ENCODE assay signal across 20 mouse cellular contexts in genomic region chr13:60171781-60172180, GRCm38 (mm10). TPM values are rescaled to one million over a fixed set of nuclear protein-coding genes. Genes with fewer than 3 reads are reported as not detected.
DNase-seq lines count a peak whose midpoint lies in the region; ATAC-seq and TF ChIP-seq lines count a peak whose summit lies in the region.
"Had no signal": no experiment of that assay in that cellular context is flagged by ENCODE, and none has a peak within 500 bp of the region (broad histone marks: within the 10 kb centered on the region; RNA-seq: fewer than 3 reads in every experiment).

No protein-coding gene starts in this region.

- no peak for ATAC-seq in hindbrain, postnatal 0 days
- ATAC-seq in midbrain, embryonic 13.5 days, result no peak
- ATAC-seq in midbrain, embryonic 14.5 days (ENCODE audit: low FRiP score, low TSS enrichment), result no peak
- ATAC-seq in hindbrain, embryonic 13.5 days (ENCODE audit: low FRiP score), result no peak
- ATAC-seq: intestine, postnatal 0 days; lung, postnatal 0 days had no signal

- H3K27me3 ChIP-seq in hindbrain, embryonic 10.5 days (ENCODE audit: insufficient read depth, poor library complexity, severe bottlenecking), result peaks cover 41% of the 10 kb centered on the region
- H3K27me3 ChIP-seq in hindbrain, postnatal 0 days (ENCODE audit: insufficient read depth, low read length), result no peaks in the 10 kb centered on the region
- peaks cover 46% of the 10 kb centered on the region for H3K27me3 ChIP-seq in midbrain, embryonic 13.5 days
- peaks cover 9% of the 10 kb centered on the region; the same call in 1 of the 2 replicates for H3K27me3 ChIP-seq in midbrain, embryonic 14.5 days (ENCODE audit: control insufficient read depth, insufficient read depth, low read length)
- H3K27me3 ChIP-seq in hindbrain, embryonic 13.5 days, result peaks cover 32% of the 10 kb centered on the region
- H3K27me3 ChIP-seq: heart, embryonic 12.5 days had no signal

- no peak for TF ChIP-seq CTCF in hindbrain, postnatal 0 days (IDR thresholded peaks at IDR 0.05; ENCODE audit: low read depth)

- H3K9ac ChIP-seq in hindbrain, postnatal 0 days (replicated peaks; ENCODE audit: low read length), result no peak overlapping the region
- no peak overlapping the region for H3K9ac ChIP-seq in midbrain, embryonic 13.5 days (replicated peaks)
- H3K9ac ChIP-seq in midbrain, embryonic 14.5 days (replicated peaks; ENCODE audit: low read length), result no peak overlapping the region
- no peak overlapping the region for H3K9ac ChIP-seq in hindbrain, embryonic 13.5 days
- H3K9ac ChIP-seq: heart, embryonic 12.5 days; liver, embryonic 15.5 days; stomach, embryonic 15.5 days had no signal

- peaks cover 7% of the 10 kb centered on the region for H3K36me3 ChIP-seq in hindbrain, embryonic 10.5 days
- no peaks in the 10 kb centered on the region for H3K36me3 ChIP-seq in hindbrain, postnatal 0 days (ENCODE audit: insufficient read depth, low read length)
- H3K36me3 ChIP-seq in midbrain, embryonic 13.5 days, result no peaks in the 10 kb centered on the region
- H3K36me3 ChIP-seq in midbrain, embryonic 14.5 days (ENCODE audit: control insufficient read depth, insufficient read depth, low read length), result no peaks in the 10 kb centered on the region
- no peaks in the 10 kb centered on the region for H3K36me3 ChIP-seq in hindbrain, embryonic 13.5 days
- H3K36me3 ChIP-seq: heart, embryonic 12.5 days; liver, embryonic 15.5 days; stomach, embryonic 15.5 days had no signal

- 56% methylated on average over 8 of the region's 8 CpGs for WGBS in hindbrain, embryonic 10.5 days
- 46% methylated on average over 8 of the region's 8 CpGs for WGBS in hindbrain, postnatal 0 days
- 67% methylated on average over 8 of the region's 8 CpGs for WGBS in midbrain, embryonic 13.5 days
- 53% methylated on average over 8 of the region's 8 CpGs for WGBS in midbrain, embryonic 14.5 days
- WGBS in hindbrain, embryonic 13.5 days, result 32% methylated on average over 8 of the region's 8 CpGs

- no peaks in the 10 kb centered on the region for H3K9me3 ChIP-seq in hindbrain, embryonic 10.5 days
- H3K9me3 ChIP-seq in hindbrain, postnatal 0 days (ENCODE audit: low read length), result no peaks in the 10 kb centered on the region
- no peaks in the 10 kb centered on the region for H3K9me3 ChIP-seq in midbrain, embryonic 13.5 days
- H3K9me3 ChIP-seq in midbrain, embryonic 14.5 days (ENCODE audit: control insufficient read depth, low read length), result no peaks in the 10 kb centered on the region
- 0 out of 2 replicates have a peak, but pooled peaks cover 2% of the 10 kb centered on the region for H3K9me3 ChIP-seq in hindbrain, embryonic 13.5 days
- H3K9me3 ChIP-seq: heart, embryonic 12.5 days; liver, embryonic 15.5 days; stomach, embryonic 15.5 days had no signal

- peak overlapping the region; percentile 99 for H3K27ac ChIP-seq in hindbrain, embryonic 10.5 days
- no peak overlapping the region for H3K27ac ChIP-seq in hindbrain, postnatal 0 days
- peak overlapping the region; percentile 36; the same call in 1 of the 2 replicates for H3K27ac ChIP-seq in midbrain, embryonic 13.5 days
- no peak overlapping the region; the same call in 1 of the 2 replicates for H3K27ac ChIP-seq in midbrain, embryonic 14.5 days (replicated peaks; ENCODE audit: low read depth, low read length)
- no peak overlapping the region for H3K27ac ChIP-seq in hindbrain, embryonic 13.5 days
- H3K27ac ChIP-seq: layer of hippocampus, adult 2 months; liver, embryonic 15.5 days had no signal

- no peak overlapping the region for H3K4me2 ChIP-seq in hindbrain, postnatal 0 days (ENCODE audit: low read depth, low read length)
- H3K4me2 ChIP-seq in midbrain, embryonic 13.5 days (replicated peaks), result no peak overlapping the region
- H3K4me2 ChIP-seq in midbrain, embryonic 14.5 days (ENCODE audit: low read length), result no peak overlapping the region
- H3K4me2 ChIP-seq in hindbrain, embryonic 13.5 days, result 0 out of 2 replicates have a peak overlapping the region, but pooled peaks have one; percentile 6
- H3K4me2 ChIP-seq: heart, embryonic 12.5 days; liver, embryonic 15.5 days; stomach, embryonic 15.5 days had no signal

- peaks cover 62% of the 10 kb centered on the region for H3K4me1 ChIP-seq in hindbrain, embryonic 10.5 days (replicated peaks)
- H3K4me1 ChIP-seq in hindbrain, postnatal 0 days (ENCODE audit: insufficient read depth, low read length), result peaks cover 7% of the 10 kb centered on the region; the same call in 1 of the 2 replicates
- peaks cover 46% of the 10 kb centered on the region for H3K4me1 ChIP-seq in midbrain, embryonic 13.5 days (replicated peaks)
- peaks cover 38% of the 10 kb centered on the region for H3K4me1 ChIP-seq in midbrain, embryonic 14.5 days (ENCODE audit: control insufficient read depth, insufficient read depth, low read length)
- peaks cover 46% of the 10 kb centered on the region for H3K4me1 ChIP-seq in hindbrain, embryonic 13.5 days (replicated peaks)
- H3K4me1 ChIP-seq: liver, embryonic 15.5 days had no signal

- DNase-seq in hindbrain, embryonic 10.5 days (ENCODE audit: low spot score), result no peak
- DNase-seq in hindbrain, postnatal 0 days (ENCODE audit: low spot score), result no peak
- DNase-seq in midbrain, embryonic 14.5 days, result no peak
- DNase-seq in right cerebral cortex, postnatal 10 days (ENCODE audit: low spot score in 2 of 2), result no peak
- no peak for DNase-seq in gastrocnemius, postnatal 25 days
- DNase-seq: adrenal gland, postnatal 36 days; cerebellum, adult 9-10 months; left cerebral cortex, postnatal 4 days; right cerebral cortex, postnatal 14 days; thymus, adult 2 months had no signal

- H3K4me3 ChIP-seq in hindbrain, embryonic 10.5 days, result peak overlapping the region; percentile 70
- H3K4me3 ChIP-seq in hindbrain, postnatal 0 days (ENCODE audit: low read length), result no peak overlapping the region
- no peak overlapping the region for H3K4me3 ChIP-seq in midbrain, embryonic 13.5 days (replicated peaks)
- H3K4me3 ChIP-seq in midbrain, embryonic 14.5 days (replicated peaks; ENCODE audit: low read depth, low read length), result no peak overlapping the region
- H3K4me3 ChIP-seq in hindbrain, embryonic 13.5 days, result no peak overlapping the region
- H3K4me3 ChIP-seq: erythroblast, embryonic 14.5 days; heart, embryonic 12.5 days; layer of hippocampus, adult 2 months; liver, embryonic 15.5 days; myocyte; stomach, embryonic 15.5 days had no signal

RNA-seq across cellular contexts. Expression of gene Gas1, which starts 5.4 kb away (rescaled TPM):
- polyA plus RNA-seq in hindbrain, embryonic 10.5 days (2016; fragmentation: Nextera tagmentation; extraction: Ambion mirVana), result 78.7 and 97.1 TPM in 2 replicates
- 60.3 and 81.2 TPM in 2 replicates for total RNA-seq in hindbrain, postnatal 0 days (2014; rRNA removed)
- 16.5 and 17.3 TPM in 2 replicates for polyA plus RNA-seq in hindbrain, postnatal 0 days (2015; fragmentation: Nextera tagmentation; extraction: Ambion mirVana)
- 17.5 and 30.6 TPM in 2 replicates for polyA plus RNA-seq in midbrain, embryonic 13.5 days (2015; fragmentation: Nextera tagmentation; extraction: Ambion mirVana)
- 13.8 and 24.2 TPM in 2 replicates for polyA plus RNA-seq in midbrain, embryonic 14.5 days (2014; fragmentation: Nextera tagmentation; extraction: Ambion mirVana)
- polyA plus RNA-seq in hindbrain, embryonic 13.5 days (2015; fragmentation: Nextera tagmentation; extraction: Ambion mirVana), result 17.0 and 19.1 TPM in 2 replicates
- total RNA-seq in gastrocnemius, postnatal 25 days (2021), result 10 to 100 TPM; 15.3 to 17.6 TPM
- polyA plus RNA-seq: erythroblast, embryonic 14.5 days had no signal

Comparison
In these comparisons a context has a peak if more than half of its experiments do, and no peak if none do; other contexts are left out.
1. H3K27ac ChIP-seq: peak in hindbrain, embryonic 10.5 days (single experiment) and midbrain, embryonic 13.5 days (single experiment); none in hindbrain, postnatal 0 days (single experiment), midbrain, embryonic 14.5 days (single experiment) and hindbrain, embryonic 13.5 days (single experiment).